Mouse (Mus musculus) hindbrain, embryonic 15.5 days (tissue): ENCODE data around the gene Megf6. TPM values are rescaled to one million over a fixed set of nuclear protein-coding genes. Genes with fewer than 3 reads are reported as not detected.
A peak's percentile ranks its signal among the peaks of the same experiment; 100 is the strongest.

Source experiments
- ATAC-seq: fragments of 200-750 bp; cut with Nextera tagmentation; 2 replicates; pipeline ENCODE4 v1.8.0; 2017; ENCODE audit warnings: low read depth, moderate number of reproducible peaks, moderate TSS enrichment; ENCODE audit not compliant: low FRiP score
- H3K27ac ChIP-seq: fragments of 300-500 bp; sonication (generic); replicated peaks from 2 replicates; pipeline ENCODE4 v1.5.1; 2015; ENCODE audit warnings: mild to moderate bottlenecking, inconsistent platforms
- H3K27me3 ChIP-seq: fragments of 300-500 bp; sonication (generic); 2 replicates; pipeline ENCODE4 v1.6.1; 2015; ENCODE audit warnings: control low read depth, inconsistent platforms
- H3K36me3 ChIP-seq: fragments of 300-500 bp; sonication (generic); 2 replicates; pipeline ENCODE4 v1.6.1; 2015; ENCODE audit warnings: control low read depth, inconsistent platforms
- H3K4me1 ChIP-seq: fragments of 300-500 bp; sonication (generic); replicated peaks from 2 replicates; pipeline ENCODE4 v1.6.1; 2015; ENCODE audit warnings: control low read depth, inconsistent platforms
- H3K4me2 ChIP-seq: fragments of 300-500 bp; sonication (generic); 2 replicates; pipeline ENCODE4 v1.6.1; 2015; ENCODE audit warnings: moderate library complexity, mild to moderate bottlenecking, inconsistent platforms
- H3K4me3 ChIP-seq: fragments of 300-500 bp; sonication (generic); 2 replicates; pipeline ENCODE4 v1.5.1; 2015; ENCODE audit warnings: mild to moderate bottlenecking, inconsistent platforms
- H3K9ac ChIP-seq: fragments of 300-500 bp; sonication (generic); 2 replicates; pipeline ENCODE4 v1.6.1; 2015; ENCODE audit warnings: inconsistent platforms
- H3K9me3 ChIP-seq: fragments of 300-500 bp; sonication (generic); 2 replicates; pipeline ENCODE4 v1.6.1; 2016; ENCODE audit warnings: control low read depth, inconsistent platforms
- WGBS: fragments of 180-500 bp; shearing (Covaris S2); methylation state at CpG from one replicate; pipeline ENCODE4 v1.1.7; 2015; 5-methylcytosine and 5-hydroxymethylcytosine counted together
- polyA plus RNA-seq: library from polyadenylated mRNA; unstranded; fragments of >200 nt; fragmentation: Nextera tagmentation; extraction: Ambion mirVana; gene quantifications from 2 replicates; pipeline ENCODE4 v1.2.1, GENCODE M21; 2015

Megf6 gene
- polyA plus RNA-seq, 1 experiment from 2014 or later: 9.4 TPM

DNA sequence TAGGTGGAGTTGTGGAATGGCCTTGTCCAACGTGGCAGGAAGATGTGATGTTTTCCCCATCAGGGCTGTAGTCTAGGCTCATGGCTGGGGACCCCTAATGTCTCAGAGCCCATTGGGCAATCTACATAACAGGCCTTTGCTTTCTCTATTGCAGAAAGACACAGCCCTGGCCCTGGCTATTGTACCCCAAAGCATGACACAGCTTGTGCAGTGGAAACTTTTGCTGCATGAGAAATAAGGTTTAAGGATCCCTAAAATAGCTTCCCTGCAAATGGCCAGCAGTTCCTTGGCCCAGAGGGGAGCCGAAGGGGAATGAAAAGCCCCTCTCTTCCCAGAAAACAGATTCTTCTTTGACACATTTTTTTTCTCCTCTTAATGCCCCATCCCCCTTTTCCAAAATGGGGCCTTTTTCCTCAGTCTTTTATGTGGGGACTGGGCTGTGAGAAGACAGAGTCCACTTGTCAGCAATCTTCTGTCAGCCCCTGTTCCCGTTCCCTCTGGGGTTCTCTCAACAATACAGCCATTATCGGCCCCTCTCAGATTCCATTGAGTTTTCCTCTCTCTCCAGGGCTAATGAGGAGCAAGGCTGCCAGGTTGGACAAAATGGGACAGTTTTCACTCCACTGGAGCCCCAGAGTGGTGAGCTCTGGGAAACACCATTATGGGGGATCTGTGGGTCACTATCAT, 142.5 kb downstream of the Megf6 start:
- no peak overlapping the region for H3K9ac ChIP-seq
- no peak overlapping the region for H3K4me3 ChIP-seq
- WGBS: 35% methylated on average over 4 of the region's 4 CpGs
- peak overlapping the region; percentile 71 for H3K27ac ChIP-seq
- no peaks in the 10 kb centered on the region for H3K36me3 ChIP-seq
- H3K27me3 ChIP-seq: no peaks in the 10 kb centered on the region
- no peaks in the 10 kb centered on the region for H3K9me3 ChIP-seq
- H3K4me1 ChIP-seq: 0 out of 2 replicates have a peak, but pooled peaks cover 4% of the 10 kb centered on the region
- ATAC-seq: peak; percentile 71
- H3K4me2 ChIP-seq: no peak overlapping the region

DNA sequence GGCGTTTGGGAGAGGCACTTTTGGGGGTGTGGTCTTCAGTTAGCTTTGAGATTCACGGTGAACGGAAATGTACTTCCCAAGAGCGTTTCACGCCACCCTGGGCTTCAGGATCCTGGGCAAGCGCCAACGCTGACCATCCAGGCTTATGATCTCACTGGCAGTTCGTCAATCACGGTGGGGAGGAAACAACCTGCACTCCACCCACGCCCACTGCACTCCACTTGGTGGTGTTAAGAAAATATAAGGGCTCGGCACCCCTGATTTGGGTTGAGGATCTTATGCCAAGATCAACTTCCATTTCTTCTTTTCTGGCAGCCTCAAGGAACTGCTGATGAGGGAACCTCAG, 143.1 kb downstream of the Megf6 start:
- Histone ChIP-seq H3K27me3 (no peaks in the 10 kb centered on the region), H3K27ac (peak overlapping the region; percentile 59; the same call in 1 of the 2 replicates), H3K9ac (no peak overlapping the region), H3K36me3 (no peaks in the 10 kb centered on the region), H3K4me2 (no peak overlapping the region), H3K4me3 (no peak overlapping the region), H3K4me1 (0 out of 2 replicates have a peak, but pooled peaks cover 4% of the 10 kb centered on the region), H3K9me3 (no peaks in the 10 kb centered on the region)
- no peak for ATAC-seq
- 74% methylated on average over 11 of the region's 11 CpGs for WGBS

Other genes with a start within 250 kb of the Megf6 start
- gene A430005L14Rik, start 213.5 kb upstream of the Megf6 start, polyA plus RNA-seq: 51.7 and 54.6 TPM in 2 replicates
- 8.3 and 10.2 TPM in 2 replicates for gene Dffb, start 195.6 kb upstream of the Megf6 start, polyA plus RNA-seq
- gene Cep104, start 195.5 kb upstream of the Megf6 start, polyA plus RNA-seq: 19.8 and 20.3 TPM in 2 replicates
- gene Lrrc47, start 159.0 kb upstream of the Megf6 start, polyA plus RNA-seq: 21.3 and 22.0 TPM in 2 replicates
- 10.8 and 13.6 TPM in 2 replicates for gene Smim1, start 144.5 kb upstream of the Megf6 start, polyA plus RNA-seq
- gene Ccdc27, start 128.1 kb upstream of the Megf6 start, polyA plus RNA-seq: not detected in 2 replicates
- 0.31 and 0.92 TPM in 2 replicates for gene Trp73, start 30.5 kb upstream of the Megf6 start, polyA plus RNA-seq
- 41.3 and 45.5 TPM in 2 replicates for gene Wrap73, start 28.4 kb upstream of the Megf6 start, polyA plus RNA-seq
- gene Tprgl, start 10.1 kb upstream of the Megf6 start, polyA plus RNA-seq: 209 and 219 TPM in 2 replicates
- gene Arhgef16, start 130.9 kb downstream of the Megf6 start, polyA plus RNA-seq: 1.5 and 1.6 TPM in 2 replicates
- not detected in 2 replicates for gene B230104I21Rik, start 165.4 kb downstream of the Megf6 start, polyA plus RNA-seq